Mouse (Mus musculus) thymus, postnatal 4 days (tissue): ENCODE data around the gene 4930469K13Rik.
"Not testable (repeated sequence)": the region's sequence is repeated elsewhere in the genome, so short reads cannot be mapped to it uniquely, and the experiment has no call there.

Experiments used
- DNase-seq: peaks from one replicate; pipeline ENCODE4 v3.0.0; 2021

The 4930469K13Rik gene

GRCm38 (mm10) chr11:34098422-34098821, at the start of gene 4930469K13Rik:
Gene 4930469K13Rik (minus strand): TSS chr11:34098554.
- peak; percentile 37 for DNase-seq

DNA sequence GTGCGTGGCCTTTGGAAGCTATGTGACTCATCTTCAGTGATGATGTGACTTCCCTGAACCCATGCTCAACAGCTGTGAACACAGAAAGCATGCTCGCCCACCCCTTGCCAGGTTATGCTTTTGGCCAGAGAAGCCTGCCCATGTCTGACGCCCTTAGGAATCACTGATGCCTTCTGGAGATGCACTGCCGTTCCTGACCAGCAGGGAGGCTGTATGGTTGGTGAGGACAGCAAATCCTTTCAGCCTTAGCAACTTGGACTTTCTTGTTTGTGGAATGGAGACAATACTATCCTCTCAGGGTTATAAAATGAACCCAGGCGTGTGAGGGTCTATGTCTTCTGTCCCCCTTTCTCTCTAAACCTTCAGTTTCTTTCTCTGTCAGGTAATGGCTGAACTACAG, 48.6 kb upstream of the 4930469K13Rik start:
- DNase-seq, result peak; percentile 26

GRCm38 (mm10) chr11:34144421-34144820, 46.1 kb upstream of the 4930469K13Rik start:
- DNase-seq, result no peak

DNA sequence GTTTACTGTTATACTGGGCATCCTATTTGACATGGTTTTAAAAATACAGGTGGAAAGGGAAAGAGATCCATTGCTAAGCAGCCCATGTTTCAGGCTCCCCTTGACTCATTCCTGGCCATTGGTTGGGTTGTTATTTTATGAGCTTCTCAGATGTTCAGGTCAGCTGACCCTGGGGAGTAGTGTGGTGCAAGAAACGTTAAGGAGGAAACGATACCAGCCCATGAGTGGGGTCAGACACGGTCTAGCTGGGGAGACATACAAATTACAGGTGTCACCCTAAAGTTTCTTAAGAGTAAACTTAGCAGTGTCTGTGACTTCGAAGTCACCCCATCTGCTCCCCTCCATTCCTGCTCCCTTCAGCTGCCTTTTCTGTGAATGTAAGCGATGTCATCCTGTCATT, 45.6 kb upstream of the 4930469K13Rik start:
- DNase-seq, result no peak

DNA sequence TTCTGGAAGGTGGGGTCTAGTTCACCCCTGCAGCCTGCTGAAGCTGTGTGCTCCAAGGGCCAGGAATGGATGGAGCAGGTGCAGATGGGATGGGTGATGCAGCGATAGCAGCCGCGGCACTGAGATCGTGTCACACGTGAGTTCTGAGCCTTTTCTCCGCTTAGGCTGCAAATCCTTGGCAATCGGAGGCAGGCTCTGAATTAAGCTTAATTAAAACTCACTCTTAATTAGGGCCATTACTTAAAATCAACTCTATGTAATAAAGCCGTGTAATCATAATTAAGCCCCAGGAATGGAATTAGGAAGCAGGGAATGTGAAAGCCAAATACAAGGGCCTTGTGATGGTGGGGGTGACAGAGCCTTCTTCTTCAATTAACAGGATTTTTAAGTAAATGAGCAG, 40.9 kb upstream of the 4930469K13Rik start:
- no peak for DNase-seq

DNA sequence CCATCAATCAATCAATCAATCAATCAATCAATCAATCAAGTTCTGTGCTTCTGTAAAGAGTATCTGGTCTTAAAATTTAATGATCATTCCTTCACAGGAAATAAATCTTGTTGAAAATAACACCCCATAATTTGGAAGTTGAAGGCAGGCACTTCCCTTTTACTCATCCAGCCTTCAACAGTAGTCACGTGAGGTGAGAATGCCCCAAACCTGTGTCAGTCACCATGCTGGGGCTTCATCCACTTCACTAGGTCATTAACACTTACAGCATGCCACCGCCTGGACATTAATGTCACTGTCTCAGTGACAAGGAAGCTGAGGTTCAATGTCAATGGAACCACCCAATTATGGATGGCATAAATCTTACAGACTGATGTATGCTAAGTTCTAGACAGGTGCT, 30.1 kb upstream of the 4930469K13Rik start:
- DNase-seq, result no peak

DNA sequence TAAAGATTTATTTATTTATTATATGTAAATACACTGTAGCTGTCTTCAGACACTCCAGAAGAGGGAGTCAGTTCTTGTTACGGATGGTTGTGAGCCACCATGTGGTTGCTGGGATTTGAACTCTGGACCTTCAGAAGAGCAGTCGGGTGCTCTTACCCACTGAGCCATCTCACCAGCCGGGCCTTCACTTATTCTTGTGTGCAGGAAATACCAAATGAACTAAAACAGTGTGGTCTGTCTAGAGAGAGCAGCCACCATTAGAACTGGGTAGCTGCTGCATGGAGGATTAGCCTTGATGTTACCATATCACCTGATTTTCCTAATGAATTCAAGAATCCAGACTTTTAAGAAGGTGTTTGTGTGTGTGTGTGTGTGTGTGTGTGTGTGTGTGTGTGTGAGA, 27.4 kb upstream of the 4930469K13Rik start:
- DNase-seq, result not testable (repeated sequence)

DNA sequence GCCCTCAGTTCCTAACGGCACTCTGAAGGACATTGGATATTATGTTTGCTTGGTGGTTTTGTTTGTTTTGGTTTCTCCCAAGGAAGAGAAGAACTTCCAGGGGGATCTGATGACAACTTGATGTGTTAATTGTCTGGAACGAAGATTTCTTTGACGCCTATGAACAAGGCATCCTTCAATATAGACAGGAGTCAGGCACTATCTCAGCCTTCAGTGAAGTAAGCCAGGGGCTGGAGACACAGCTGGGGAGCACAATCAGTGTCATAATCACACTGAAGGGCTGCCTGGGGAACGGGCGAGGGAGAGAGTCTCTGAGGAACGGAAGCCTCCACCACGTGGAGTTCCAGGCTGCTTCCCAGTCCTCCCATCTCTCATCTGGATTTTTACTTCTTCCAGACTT, 26.5 kb upstream of the 4930469K13Rik start:
- no peak for DNase-seq

- DNase-seq, result peak; percentile 53
Measured at GRCm38 (mm10) chr11:34123147-34123546, 24.8 kb upstream of the 4930469K13Rik start.

DNA sequence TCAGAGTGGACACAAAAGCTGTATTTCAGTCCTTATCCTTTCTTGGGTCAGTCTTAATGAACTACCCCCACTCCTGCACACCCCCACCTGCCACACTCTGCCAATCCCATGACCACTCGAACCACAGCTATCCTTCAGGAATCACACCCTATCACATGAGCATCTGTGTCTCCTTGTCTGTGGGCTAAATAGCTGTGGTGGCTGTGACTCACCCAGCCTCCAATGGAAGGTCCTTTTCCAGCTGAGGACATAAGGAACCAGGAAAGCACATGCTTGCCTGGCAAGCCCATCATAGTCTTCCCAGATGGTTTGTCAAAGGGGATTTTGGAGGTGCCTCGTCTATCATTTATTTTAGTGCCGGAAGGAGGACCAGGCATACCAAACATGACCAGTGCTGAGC, 20.0 kb upstream of the 4930469K13Rik start:
- no peak for DNase-seq

- no peak for DNase-seq
Measured at GRCm38 (mm10) chr11:34117581-34117980, 19.2 kb upstream of the 4930469K13Rik start.

GRCm38 (mm10) chr11:34116572-34117135, 18.3 kb upstream of the 4930469K13Rik start:
- DNase-seq, result no peak

- no peak for DNase-seq
Measured at GRCm38 (mm10) chr11:34113760-34114159, 15.4 kb upstream of the 4930469K13Rik start.

- no peak for DNase-seq
Measured at GRCm38 (mm10) chr11:34112781-34113380, 14.5 kb upstream of the 4930469K13Rik start.

GRCm38 (mm10) chr11:34111940-34112339, 13.6 kb upstream of the 4930469K13Rik start:
- DNase-seq, result no peak

GRCm38 (mm10) chr11:34109260-34109659, 10.9 kb upstream of the 4930469K13Rik start:
- no peak for DNase-seq

DNA sequence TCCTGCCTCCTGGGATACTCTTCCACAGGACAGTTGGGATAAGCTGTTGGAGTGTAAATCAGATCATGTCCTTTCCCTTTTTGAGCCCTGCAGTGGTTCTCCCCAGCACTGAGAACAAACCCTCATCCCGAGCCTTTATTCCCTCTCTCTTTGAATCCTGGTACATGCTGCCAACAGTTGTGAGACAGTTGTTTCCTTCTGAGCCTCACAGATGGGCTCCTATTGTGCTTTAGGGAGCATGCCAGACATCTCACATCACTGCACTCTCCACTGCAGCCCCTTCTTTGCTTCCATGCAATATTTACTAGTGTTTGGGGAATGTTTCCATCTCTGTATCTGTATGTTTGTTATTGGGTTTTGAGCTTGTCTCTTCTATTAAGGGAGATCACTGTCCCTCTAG, 6.6 kb upstream of the 4930469K13Rik start:
- DNase-seq, result no peak

GRCm38 (mm10) chr11:34101827-34102226, 3.5 kb upstream of the 4930469K13Rik start:
- no peak for DNase-seq

DNA sequence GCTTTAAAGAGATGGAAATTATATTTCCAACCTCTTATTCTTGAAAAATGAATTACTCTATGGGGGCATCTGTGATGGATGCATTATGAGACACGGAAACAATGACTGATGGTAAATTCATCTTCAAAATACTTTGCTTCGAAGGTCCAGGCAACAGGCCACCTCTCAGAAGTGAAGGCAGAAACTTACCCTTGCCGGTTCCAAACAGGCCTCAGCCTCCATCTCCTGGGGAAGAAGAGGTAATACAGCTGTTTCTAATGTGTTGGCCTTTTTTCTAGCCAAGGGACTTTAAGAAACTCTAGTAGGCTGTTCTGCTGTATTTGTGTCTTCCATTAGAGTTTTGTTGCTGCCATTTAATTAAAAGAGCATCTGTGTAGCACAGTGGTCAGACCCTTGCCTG, 11.3 kb downstream of the 4930469K13Rik start:
- no peak for DNase-seq

- DNase-seq, result no peak
Measured at GRCm38 (mm10) chr11:34086164-34086751, 12.1 kb downstream of the 4930469K13Rik start.

DNA sequence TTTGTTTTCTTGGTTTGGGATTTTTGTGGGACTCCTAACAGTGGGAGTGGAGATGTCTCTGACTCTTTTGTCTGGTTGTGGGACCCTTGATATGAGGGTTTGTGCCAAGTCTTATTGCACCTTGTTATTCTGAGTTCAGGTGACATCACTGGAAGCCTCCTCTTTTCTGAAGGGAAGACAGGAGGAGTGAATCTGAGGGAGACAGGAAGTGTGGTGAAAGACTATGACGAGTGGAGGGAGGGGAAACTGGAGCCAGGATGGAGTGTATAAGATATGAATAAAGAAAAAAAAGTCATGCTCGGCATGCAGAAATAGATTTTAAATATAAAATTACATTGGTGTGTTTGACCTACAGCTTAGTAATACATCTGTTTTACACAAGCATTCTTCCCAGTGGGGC, 13.7 kb downstream of the 4930469K13Rik start:
- no peak for DNase-seq

DNA sequence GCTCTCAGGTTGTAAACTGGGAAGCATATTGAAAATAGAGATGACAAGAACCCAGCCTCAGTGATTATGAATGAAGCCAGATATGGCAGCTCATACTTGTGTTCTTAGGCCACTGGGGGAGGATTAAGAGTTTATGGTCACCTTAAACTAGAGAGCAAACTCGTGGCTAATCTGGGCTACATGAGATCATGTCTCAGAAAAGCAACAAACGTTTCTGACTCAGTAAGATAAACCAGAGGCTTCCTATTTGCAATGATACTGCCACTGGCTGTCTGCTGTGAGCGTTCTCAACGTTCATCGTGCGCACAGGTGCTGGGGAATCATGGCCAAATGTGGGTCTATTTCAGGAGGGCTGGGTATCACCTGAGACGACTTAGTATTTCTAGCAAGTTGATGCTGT, 14.6 kb downstream of the 4930469K13Rik start:
- no peak for DNase-seq

GRCm38 (mm10) chr11:34079542-34080464, 18.6 kb downstream of the 4930469K13Rik start:
- no peak for DNase-seq

GRCm38 (mm10) chr11:34078581-34078980, 19.8 kb downstream of the 4930469K13Rik start:
- DNase-seq, result peak; percentile 65
